Mouse (Mus musculus): ENCODE results near the gene Tvp23a.

The Tvp23a gene

DNA sequence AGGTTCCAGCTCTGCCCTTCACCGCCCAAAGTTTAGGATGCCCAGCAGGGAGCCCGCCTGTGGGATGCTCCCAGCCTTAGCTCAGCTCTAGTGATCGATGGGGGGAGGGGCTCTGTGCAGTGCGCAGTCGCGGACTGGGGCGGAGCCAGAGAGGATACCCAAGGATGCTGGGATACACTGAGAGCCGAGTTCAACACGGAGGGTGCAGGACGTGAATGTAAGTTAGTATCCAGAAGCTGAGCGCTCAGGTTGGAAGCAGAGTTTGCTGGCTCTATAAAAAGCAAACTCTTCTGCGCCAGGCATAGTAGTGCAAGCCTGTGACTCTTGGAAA is at the start of gene Tvp23a:
TSS of gene Tvp23a (minus strand) at position 99 of the 331 bp plus-strand sequence.
- DNase-seq (ENCODE audit: low spot score), result peak; percentile 82

DNA sequence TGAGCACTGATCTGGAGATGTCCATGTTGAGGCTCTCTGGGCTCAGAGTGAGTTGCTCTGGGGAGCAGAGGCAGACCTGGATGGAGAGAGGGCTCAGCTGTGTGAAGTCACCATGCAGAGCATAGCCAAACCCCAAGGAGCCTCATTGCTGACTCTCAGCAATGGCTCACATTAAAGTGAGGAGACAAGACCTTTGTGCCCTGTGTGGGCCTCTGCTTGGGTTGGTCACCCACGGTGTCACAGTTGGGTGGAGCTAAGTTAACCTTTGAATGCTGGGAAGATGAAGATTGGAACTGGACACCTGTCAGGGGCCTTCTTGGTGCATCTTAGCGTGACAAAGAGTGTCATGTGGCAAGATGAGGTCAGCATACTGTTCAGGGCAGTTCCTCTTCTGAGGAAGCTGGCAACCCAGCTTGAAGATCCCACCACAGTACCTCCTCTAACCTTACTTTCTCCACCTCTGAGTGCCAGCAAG is 48.7 kb upstream of the Tvp23a start:
- no peak for DNase-seq (ENCODE audit: low spot score)

DNA sequence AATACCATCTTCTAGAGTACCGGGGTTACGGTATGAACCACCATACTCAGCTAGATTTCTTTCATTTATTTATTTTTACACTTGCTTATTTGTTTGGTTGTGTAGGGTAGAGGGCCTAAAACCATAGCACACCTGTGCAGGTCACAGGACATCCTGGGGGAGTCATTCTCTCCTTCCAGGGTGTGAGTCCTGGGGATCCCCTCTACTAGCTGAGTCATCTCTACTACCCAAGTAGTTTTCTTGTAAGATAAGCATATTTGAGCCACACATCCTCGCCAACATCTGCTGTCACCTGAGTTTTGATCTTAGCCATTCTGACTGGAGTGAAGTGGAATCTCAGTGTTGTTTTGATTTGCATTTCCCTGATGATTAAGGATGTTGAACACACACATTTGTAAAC is 45.4 kb upstream of the Tvp23a start:
- DNase-seq (ENCODE audit: low spot score), result no peak

DNA sequence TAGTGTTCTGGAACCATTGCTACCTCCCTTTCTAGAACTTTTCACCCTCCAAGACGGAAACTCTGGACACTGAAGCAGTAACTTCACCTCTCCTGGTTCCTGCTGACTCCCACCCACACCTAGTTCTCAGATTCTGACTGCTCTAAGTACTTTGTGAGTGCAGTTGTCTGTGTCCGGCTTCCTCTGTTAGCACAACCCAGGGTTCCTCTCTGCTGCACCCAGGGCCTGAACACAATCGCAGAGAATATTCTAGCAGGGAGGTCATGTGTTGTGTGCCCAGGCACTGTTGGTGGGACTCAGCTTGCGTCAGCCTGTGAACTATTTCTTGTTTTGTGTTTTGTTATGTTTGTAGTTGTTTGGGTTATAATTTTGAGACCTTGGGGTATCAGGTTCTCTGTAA is 44.6 kb upstream of the Tvp23a start:
- no peak for DNase-seq (ENCODE audit: low spot score)

DNA sequence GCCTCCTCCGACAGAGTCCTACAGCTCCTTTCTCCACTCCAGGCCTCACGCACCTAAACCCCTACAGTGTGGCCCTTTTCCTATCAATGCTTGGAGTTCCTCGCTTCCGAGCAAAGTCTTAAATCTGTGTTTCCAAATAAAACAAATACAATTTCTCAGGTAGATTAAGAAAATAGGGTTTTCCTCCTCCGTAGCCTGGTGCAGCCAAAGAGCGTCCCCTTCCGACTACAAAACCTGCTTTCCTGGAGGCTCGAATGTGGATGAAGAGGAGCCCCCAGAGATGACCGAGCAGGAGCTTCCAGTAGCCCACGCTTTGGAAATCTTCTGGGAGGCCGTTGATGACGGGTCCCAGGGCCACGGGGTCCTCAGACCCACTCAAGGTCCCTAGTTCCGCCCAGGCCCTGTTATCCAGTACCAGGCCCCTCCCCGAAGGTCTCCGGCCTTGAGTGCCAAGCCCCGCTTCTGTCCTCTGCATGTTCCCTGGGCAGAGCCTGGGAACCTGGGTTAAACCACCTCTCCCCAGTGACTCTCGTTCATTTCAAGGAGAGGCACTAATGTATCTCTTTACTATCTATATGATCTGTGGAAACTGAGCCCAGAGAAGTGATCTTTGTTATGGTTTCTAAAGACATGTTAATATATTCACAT is 43.5 kb upstream of the Tvp23a start:
- DNase-seq (ENCODE audit: low spot score), result no peak

DNA sequence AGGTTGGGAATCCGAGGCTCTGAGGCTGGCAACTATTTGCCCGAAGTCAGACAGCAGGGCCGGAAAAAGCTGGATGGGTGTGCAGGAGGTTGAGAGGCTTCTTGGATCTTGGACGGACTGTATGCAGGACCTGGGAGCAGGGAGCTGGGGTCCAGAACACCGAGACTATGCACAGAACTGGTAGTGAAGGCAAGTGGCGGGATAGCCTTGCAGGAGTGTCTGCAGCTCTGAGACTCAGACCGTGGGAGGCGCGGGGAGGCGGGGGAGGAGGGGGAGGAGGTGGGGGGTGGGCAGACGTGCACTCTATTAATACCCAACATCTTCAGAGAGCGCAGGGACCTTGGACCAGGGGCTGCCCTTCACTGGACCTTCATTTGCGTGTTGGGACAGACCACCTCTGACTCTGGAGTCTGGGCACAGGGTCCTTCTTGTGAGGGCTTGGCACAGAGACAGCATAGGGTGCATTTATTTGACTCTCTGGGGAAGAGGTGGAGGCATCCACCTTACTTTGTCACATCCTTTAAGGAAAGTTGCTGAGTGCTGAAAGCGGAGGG is 42.8 kb upstream of the Tvp23a start:
- DNase-seq (ENCODE audit: low spot score), result no peak

DNA sequence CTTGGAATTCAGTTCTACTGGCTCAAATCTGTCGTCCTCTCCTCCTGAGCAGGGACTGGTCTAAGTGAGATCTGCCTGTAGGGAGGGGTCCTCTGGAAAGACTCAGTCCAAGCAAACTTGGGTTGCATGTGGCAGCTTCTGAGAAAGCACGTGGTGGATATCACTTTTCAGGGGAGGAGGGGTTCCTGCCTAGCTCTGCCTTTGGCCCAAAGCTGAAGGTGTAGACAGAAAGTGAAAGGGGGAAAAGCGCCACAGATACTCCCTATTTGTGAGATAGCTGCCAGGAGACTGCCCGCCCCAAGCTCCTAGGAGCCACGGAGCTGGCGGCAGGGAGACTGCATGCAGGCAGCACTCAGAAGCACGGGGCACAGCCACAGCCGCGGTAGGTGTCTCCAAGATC is 42.3 kb upstream of the Tvp23a start:
- no peak for DNase-seq (ENCODE audit: low spot score)

DNA sequence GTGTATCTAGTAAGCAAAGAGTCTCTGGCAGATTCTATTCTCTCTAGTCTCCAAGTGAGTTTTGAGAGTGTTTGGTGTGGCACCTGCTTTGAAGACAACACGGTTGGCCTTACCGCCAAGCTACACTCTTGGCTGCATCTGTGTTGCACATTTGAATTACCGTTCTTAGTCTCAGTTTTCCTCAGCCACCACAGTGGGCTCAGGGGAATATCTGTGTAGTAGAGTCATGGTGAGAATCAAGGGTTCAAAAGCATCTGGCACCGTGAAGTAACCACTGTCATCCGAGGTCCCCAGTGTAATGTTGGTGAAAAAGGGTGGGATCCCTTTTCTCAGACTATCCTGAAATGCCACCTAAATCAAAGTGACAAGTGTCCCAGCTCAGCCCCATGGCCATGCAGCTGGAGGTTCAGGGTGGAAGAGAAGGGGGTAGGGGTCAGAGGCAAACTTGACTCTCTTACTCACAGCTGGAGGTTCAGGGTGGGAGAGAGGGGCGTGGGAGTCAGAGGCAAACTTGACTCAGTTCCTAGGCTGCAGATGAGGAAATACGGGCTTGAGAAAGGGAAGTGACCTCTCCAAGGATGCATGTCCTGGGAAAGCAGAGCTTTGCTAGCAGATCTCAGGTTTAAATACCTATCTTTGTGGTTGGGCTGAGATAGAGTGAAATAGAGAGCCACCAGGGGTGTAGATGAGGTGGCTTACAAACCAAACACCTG is 41.8 kb upstream of the Tvp23a start:
- DNase-seq (ENCODE audit: low spot score), result no peak

DNA sequence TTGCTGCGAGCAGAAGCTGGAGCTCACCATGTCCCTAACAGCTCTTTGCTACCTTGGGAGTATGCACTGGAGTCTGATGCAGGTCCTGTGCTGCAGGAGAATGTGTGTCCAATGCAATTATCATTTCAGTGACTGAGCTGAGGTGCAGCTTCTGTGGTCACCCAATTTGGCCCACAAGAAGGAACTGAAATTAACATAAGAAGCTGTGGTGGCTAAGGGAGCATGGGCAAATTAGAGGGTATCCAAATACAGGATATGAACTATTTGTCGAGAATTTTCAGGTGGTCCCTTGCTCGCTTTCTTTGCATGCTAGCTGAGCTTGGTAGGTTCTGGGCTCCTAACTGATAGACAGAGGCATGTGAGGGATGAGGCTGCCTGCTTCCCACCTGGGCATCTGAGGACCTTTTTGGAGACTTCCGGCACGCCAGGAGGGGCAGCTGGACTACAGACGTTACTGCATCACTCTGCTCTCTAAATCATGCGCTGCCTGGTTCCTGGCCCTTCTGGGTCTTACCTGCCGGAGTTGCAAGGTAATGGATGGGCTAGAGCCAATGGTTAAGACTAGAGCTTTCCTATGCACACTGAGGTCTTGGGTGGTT is 40.8 kb upstream of the Tvp23a start:
- no peak for DNase-seq (ENCODE audit: low spot score)

DNA sequence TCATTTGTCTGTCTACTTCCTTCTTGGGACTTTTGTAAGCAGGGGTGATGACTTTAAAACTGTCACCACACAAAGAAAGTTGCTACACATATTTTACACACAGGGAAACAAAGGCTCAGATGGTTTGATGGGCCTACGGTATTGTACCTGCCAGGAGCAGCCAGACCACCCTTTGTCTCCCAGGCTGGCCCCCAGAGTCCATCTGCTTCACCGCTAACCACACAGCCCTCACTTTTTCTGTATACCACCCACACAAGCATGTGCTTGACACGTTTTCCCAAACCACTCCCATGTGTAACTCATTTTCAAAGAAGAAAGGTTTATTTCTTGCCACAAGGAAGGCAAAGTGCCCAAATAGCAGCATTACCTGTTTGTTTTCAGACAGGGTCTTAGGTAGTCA is 39.8 kb upstream of the Tvp23a start:
- DNase-seq (ENCODE audit: low spot score), result no peak

DNA sequence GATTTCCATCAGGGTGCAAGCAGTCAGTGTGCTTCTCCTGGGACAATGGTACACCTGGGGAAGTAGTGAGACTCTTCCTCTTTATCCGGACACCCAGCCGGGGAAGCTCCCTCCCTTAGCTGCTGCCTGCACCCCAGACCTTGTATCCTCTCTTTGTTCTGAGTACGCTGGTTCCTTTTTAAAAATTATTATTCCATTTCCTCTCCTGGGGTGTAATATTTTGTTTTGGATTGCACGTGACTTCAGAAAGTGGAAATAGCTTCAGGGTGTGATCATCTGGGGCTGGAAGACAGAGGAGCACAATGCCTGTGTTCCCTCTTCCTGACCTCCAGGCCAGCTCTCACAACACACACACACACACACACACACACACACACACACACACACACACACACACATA is 35.2 kb upstream of the Tvp23a start:
- no peak for DNase-seq (ENCODE audit: low spot score)

DNA sequence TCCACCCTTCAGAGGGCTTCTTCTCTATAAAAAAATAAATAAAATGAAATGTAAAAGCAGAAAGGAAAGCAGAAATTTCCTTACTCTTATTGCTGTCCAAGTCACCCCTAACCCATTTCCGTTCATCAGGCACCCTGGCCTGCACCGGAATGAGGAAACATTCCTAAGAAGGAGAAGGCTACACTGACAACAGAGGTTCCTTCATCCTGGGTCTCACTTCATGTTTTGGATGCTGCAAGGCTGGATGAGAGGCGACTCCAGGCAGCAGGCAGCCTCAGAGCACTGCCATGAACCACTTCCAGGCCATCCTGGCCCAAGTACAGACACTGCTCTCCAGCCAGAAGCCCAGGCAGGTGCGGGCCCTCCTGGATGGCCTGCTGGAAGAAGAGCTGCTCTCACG is 32.7 kb upstream of the Tvp23a start, which contains the start of gene Ciita:
TSS of gene Ciita (plus strand) at position 203 of the 400 bp plus-strand sequence.
- no peak for DNase-seq (ENCODE audit: low spot score)

DNA sequence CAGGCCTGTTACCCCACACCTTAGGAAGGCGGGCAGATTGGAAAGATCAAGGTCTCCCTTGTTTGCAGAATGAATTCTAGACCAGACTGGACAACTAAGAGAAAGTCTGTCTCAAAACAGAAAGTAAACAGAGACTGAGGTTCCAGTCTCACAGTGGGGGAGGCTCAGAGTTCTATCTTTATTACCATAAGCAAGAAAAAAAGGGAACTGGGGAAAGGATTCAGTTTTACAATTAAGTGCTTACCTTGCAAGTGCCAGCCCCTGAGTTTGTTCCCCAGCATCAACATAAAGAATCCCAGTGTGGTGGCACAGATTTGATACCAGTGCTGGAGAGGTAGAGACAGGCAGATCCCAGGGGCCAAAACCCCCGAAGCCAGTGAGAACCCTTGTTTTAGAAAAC is 28.8 kb upstream of the Tvp23a start:
- DNase-seq (ENCODE audit: low spot score), result no peak

DNA sequence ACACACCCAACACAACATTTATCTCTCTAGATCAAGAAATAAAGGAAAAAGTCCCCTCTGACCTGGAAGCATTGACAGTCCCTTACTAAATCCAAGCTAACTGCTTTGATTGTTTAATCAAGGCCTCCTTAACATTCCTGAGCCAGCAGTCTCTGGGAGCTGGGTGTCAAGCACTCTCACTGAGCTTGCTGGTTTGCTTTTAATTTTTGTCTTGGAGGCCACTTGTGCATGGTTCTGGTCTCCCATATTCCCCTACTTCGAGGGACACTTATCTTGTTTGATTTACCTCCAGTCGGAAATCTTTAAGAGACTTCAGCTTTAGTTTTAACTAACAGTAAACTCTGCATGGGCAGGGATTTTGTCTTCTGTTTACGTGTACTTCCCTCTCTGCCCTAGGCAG is 27.8 kb upstream of the Tvp23a start:
- DNase-seq (ENCODE audit: low spot score), result no peak

DNA sequence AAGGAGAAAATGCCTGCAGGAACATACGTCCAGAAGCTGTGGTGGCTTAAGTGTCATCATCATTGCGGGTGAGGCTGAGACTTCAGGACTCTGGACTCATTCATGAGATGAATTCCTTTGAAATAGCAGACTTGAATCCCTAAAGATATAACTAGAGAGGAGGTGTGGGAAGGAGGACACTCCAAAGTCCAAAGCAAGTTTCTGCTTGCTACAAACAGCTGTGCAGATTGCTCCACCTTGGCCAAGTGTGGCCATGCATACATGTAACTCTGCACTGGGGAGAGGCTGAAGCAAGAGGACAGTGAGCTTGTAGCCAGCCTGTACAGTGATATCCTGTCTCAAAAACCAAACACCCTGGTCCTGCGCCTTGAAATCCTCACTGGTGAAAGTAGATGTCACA is 24.8 kb upstream of the Tvp23a start:
- DNase-seq (ENCODE audit: low spot score), result no peak

DNA sequence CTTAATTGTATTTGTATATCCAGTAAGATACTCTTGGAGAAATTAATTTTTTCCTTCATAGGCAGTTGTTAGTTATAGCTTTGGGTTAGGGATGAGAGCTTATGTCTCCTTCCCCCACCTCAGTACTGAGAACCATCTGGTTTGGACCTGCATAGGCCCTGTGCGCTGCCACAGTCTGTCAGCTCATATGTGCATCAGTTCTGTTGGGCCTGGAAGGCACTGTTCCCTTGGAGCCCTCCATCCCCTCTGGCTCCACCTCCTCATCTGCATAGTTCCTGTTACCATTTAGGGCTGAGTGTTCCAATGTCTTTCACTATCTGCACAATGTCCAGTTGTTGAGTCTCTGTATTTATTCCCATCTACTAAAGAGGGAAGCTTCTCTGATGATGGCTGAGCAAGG is 21.0 kb upstream of the Tvp23a start:
- DNase-seq (ENCODE audit: low spot score), result no peak

DNA sequence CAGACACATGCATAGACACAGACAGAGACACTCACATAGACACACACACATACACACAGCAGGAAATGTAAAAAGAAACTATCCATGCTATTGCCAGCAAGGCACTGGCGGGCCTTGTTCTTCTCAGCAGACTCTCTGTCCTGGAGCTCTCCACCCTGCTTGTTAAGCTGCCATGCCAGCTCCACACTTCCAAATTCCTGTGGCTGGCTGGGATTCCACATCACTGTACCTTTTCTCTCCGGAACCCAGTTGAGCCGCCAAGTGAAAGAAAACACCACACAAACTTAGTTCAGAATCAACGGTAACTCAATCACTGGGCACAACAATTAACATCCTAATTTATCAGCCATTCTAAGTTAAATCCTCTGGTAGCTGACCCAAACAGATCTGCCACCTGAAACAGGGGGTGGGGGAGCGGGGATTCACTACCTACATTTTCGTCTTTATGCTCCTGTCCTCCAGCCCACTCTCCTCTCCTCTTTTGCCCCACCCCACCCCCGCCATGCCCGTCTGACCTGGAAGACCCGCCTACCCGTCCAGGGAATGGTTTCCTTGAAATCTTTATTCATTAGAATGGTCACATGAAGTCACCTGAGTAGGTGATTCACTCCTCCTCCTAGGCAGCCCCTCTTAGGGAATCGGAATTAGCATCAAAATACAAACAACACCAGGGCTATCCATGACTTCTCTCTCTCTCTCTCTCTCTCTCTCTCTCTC is 20.4 kb upstream of the Tvp23a start:
- DNase-seq (ENCODE audit: low spot score), result no peak

DNA sequence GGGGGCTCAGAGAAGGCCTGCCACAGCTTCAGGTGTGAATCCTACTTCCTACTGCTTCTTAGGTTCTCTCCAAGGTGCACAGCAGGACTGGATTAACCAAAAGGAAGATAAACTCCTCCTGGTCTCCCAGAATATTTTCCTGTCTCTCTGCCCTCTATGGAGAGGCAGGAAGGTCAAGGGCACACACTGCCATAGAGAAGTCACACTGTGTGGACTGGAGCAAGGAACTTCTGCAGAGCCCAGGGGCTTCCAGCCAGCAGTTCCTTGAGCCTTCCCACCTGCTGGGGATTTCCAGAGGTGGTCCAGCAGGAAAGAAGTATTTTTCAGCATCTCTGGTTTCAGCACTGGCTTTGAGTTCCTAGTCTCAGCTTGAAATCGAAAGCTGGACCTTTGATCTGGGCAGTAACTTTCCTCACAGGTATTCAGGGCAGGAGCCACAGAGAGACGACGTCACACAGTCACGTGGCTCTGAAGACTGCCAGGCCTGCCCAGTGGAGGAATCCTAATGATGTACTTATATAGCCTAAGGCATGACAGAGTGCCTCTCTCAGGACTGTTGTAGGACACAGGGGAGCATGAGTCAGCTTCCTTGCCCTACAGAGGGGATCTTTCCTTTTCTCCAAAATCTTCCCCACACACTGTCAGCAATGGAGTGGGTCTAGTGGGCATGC is 18.0 kb upstream of the Tvp23a start:
- DNase-seq (ENCODE audit: low spot score), result no peak

DNA sequence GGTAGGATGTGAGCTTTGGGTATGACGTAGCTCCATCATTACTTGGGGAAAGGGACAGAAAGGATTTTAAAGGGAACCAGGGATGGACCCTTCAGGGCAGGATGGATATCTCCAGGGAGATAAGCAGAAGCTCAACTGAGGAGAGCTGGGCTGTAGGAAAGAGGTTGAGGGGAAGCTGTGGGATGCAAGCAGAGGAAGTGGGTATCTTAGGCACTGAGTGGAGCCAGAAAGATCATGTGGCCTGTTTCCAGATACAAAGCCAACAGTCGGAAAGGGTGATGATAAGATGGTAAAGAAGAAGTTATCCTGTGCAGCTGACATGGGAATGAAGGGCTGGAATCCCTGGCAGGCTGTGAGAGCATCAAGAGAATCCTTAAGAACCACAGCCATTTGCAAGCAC is 14.0 kb upstream of the Tvp23a start:
- no peak for DNase-seq (ENCODE audit: low spot score)

DNA sequence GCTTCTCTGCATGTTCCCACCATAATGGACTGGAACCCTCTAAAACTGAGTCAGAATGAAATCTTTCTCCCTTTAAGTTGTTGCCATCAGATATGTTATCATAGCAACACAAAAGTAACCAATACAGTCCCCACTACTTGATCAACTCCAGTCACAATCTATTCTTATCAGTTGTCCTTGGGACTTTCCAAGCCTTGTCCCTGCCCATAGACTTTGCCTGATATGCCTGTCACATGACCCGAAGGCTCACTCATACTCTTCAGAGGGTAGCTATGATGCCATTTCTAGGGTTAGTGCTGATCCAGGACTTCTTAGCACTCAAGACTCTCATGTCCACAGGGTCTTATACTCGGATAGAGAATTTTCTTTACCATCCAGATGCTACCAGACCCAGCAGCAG is 13.0 kb upstream of the Tvp23a start:
- DNase-seq (ENCODE audit: low spot score), result no peak

DNA sequence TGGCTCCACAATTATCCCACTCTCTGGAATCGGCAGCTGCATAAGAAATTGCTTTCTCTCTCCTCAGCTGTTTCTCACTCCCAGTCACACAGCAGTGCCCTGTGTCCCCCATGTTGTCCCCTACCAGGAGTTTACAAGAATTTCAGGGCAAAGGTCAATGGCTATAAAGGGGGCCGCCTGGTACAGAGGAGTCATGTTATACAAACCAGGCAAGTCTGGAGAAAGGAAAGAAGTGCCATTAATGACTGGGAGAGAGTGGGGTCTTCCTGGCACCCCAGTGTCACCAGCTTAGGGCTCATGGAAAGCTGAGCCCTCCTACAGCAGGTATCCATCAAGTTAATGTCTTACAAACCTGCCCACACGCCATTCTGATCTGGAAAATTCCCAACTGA is 7.4 kb upstream of the Tvp23a start:
- no peak for DNase-seq (ENCODE audit: low spot score)
